Mouse (Mus musculus) embryonic stem cell, embryonic (primary cell): ENCODE measurements around the gene Arf1.
"Not testable (repeated sequence)": the region's sequence is repeated elsewhere in the genome, so short reads cannot be mapped to it uniquely, and the experiment has no call there.

Experiments used
- CTCF ChIA-PET, 4 experiments: fragments of 300-600 bp in 2 of 4; fragments of 350-600 bp in 2 of 4; sonication (Branson Sonifier 250); formaldehyde crosslinking; loops; one replicate each; lab custom pipeline; 2022; ENCODE audit warnings: inconsistent platforms in 2 of 4; lab: Charles Lee
- POLR2A ChIA-PET, 4 experiments: fragments of 300-600 bp in 2 of 4; fragments of 350-600 bp in 2 of 4; sonication (Branson Sonifier 250); formaldehyde crosslinking; loops; one replicate each; lab custom pipeline; 2022; ENCODE audit warnings: antibody characterized with exemption in 4 of 4, inconsistent platforms in 1 of 4; lab: Charles Lee

Gene Arf1

DNA sequence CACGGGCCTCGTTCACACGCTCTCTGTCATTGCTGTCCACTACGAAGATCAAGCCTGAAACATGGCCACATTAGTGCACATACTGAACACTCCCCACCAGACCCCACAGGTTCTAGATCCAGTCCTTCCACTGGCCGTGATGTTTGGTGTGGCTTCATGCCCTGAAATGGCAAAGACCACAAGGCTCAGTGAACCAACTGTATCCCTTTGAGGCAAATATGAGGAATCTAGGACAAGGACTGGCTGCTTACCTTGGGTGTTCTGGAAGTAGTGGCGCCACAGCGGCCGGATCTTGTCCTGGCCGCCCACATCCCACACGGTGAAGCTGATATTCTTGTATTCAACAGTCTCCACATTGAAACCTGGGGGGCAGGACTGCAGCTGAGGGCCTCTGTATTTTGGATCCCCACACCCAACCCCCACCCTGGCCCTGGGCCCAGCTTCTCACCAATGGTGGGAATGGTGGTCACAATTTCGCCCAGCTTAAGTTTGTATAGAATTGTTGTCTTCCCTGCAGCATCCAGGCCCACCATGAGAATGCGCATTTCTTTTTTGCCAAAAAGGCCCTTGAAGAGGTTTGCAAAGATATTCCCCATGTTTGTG, 15.1 kb downstream of the Arf1 start:
- CTCF ChIA-PET = interaction anchor here in 1 of 4 experiments (0.7 kb wide), 1 partner anchor 911 kb away, joined by 3 read pairs; no protein-coding TSS in a partner anchor
- POLR2A ChIA-PET = interaction anchor here (0.6 to 15.8 kb wide), 6 partner anchors 9 to 13 kb away, joined by 3 to 233 read pairs (median 4); partner anchors contain the start of gene Mrpl55 (in 1 of the 4)

DNA sequence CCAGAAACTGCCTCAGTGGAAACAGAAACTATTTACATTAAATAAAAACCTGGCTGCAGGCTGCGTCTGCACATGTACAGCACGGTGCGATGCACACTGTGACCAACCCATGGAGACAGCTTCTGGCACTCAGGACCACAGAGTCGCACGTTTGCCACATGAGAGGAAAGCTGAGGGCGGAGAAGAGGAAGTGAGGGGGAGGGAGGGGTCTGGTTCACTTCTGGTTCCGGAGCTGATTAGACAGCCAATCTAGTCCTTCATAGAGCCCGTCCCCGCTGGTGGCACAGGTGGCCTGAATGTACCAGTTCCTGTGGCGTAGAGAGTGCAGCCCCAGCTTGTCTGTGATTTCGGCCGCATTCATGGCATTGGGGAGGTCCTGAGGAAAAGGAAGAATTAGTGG, 15.8 kb downstream of the Arf1 start:
- CTCF ChIA-PET = interaction anchor here in 1 of 4 experiments (0.7 kb wide), 1 partner anchor 911 kb away, joined by 3 read pairs; no protein-coding TSS in a partner anchor
- POLR2A ChIA-PET = interaction anchor here in 3 of 4 experiments (1.1 to 15.8 kb wide), 4 partner anchors 9 to 14 kb away, joined by 3 to 233 read pairs (median 12); partner anchors contain the start of gene Mrpl55 (in 1 of the 3)

DNA sequence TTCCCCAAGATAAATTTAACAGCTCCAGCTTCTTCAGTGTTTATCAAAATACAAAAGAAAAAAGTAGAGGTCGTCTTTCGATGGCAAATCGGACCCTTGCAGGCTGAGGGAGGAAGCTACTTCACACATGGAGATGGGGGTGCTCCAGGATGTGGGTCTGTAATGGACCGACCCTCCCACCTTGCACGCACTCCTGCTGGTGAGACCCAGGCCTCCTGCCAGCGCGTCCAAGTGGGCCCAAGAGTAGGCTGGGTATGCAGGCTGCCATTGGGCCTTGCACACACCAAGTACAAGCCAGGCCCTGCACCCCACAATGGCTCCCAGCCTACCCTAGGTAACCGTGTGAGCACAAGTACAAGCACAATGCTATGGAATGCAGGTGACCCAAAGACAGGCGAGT, 16.5 kb downstream of the Arf1 start:
- CTCF ChIA-PET = not testable (repeated sequence)
- POLR2A ChIA-PET = interaction anchor here in 2 of 4 experiments (2.4 to 15.8 kb wide), 2 partner anchors 7 to 10 kb away, joined by 7 to 233 read pairs; no protein-coding TSS in a partner anchor

DNA sequence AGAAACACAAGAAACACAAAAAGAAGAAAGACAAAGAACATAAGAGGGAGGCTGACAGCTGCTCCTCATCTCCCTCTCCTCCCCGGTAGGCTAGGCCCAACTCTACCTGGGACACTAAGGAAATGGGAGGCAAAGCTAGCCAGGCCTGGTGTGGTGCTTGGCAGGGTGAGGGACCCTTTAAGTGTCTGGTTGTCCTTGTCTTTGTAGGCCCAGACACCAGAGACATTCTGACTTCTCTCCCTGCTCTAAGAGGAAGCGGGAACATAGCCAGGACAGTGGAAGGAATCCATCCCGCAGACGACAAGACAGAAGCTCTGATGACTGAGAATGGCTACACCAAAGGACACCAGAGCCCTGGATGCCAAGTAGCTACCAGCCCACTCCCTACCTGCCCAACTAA, 18.1 kb downstream of the Arf1 start:
- CTCF ChIA-PET = interaction anchor here in 3 of 4 experiments (0.6 to 1.9 kb wide), 9 partner anchors 9 to 273 kb away, joined by 3 to 12 read pairs (median 3); no protein-coding TSS in a partner anchor
- POLR2A ChIA-PET = interaction anchor here in 3 of 4 experiments (0.8 to 15.8 kb wide), 14 partner anchors 8 to 255 kb away, joined by 3 to 233 read pairs (median 6); partner anchors contain the start of genes Arf1 (in 1 of the 3), Hist3h2a (in 1 of the 3), Mrpl55 (in 1 of the 3) and Trim17 (in 1 of the 3)

DNA sequence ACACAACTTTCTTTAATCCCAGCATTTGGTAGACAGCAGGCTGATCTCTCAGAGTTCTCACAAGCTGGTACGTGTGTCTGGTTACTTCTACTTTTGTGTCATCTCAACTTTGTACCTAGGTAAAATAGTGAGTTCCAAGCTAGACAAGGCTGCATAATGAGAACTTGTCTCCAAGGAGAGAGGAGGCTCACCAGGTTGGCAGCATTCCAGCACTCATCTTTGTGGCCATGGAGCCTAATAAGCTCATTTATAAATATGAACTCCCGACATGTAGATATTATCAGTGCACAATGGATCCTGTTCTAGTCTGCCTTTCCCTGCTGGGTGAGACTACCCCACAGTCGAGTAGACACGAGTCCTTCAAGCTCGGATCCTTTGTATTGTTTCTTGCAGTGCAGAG, 18.5 kb downstream of the Arf1 start:
- POLR2A ChIA-PET = interaction anchor here in 3 of 4 experiments (0.8 to 15.8 kb wide), 15 partner anchors 8 to 115 kb away, joined by 3 to 233 read pairs (median 5); partner anchors contain the start of genes Arf1 (in 1 of the 3) and Mrpl55 (in 1 of the 3)

DNA sequence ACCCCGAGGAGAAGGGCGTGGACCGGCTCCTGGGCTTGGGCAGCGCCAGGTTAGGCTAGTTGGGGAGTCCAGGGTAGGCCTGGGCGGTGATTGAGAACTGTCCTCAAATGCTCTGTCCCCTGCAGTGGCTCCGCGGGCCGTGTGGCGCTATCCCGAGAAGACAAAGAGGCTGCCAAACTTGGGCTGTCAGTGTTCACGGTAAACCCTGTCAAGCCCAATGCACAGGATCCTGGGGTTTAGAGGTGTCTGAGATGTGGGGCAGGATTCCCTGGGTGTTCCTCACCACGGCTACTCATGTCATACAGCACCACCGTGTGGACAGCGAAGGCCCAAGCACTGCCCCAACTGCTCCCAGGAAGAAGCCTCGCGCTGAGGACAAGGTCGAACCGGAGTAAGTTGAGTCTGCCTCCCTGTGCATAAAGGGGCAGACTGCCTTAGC, 19.0 kb downstream of the Arf1 start:
- POLR2A ChIA-PET = interaction anchor here (0.6 to 15.8 kb wide), 15 partner anchors 10 to 114 kb away, joined by 3 to 233 read pairs (median 5); partner anchors contain the start of gene Arf1 (in 2 of the 4)

More for the DNA sequence above, 18.5 kb downstream of the Arf1 start:
- CTCF ChIA-PET = interaction anchor here in 3 of 4 experiments (0.6 to 1.9 kb wide), 9 partner anchors 9 to 274 kb away, joined by 3 to 12 read pairs (median 3); no protein-coding TSS in a partner anchor

DNA sequence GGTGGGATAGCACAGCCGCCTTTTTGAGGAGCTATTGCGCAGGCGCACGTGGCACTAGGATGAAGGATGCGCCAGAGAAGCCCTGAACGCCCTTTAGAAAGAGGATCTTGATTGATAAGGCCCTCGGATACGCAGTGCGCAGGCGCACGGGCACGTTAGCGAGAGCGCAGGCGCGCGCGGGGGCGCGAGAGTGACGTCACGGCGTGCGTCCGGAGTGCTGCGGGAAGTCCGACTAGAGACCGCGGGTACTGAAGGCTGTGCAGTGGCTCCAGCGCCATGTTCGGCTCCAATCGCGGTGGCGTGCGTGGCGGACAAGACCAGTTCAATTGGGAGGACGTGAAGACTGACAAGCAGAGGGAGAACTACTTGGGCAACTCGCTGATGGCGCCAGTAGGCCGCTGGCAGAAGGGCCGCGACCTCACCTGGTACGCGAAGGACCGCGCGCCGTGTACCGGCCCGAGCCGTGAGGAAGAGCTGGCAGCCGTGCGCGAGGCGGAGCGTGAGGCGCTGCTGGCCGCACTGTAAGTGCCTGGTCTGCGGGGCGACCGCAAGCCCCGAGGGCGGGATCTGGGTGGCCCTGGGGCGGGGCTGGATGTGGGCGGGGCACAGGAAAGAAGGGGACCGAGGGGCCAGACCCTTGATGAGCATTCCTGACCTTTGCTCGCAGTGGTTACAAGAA, 19.8 kb downstream of the Arf1 start, which contains the start of gene 2310033P09Rik:
TSS of gene 2310033P09Rik (plus strand) at position 169 of the 679 bp plus-strand sequence.
- ChIA-PET CTCF (interaction anchor here in 1 of 4 experiments (1.9 kb wide), 1 partner anchor 10 kb away, joined by 9 read pairs; no protein-coding TSS in a partner anchor), POLR2A (interaction anchor here (0.6 to 15.8 kb wide), 19 partner anchors 11 to 219 kb away, joined by 3 to 233 read pairs (median 4); partner anchors contain the start of gene Arf1 (in 2 of the 4))

More for the DNA sequence above, 19.0 kb downstream of the Arf1 start:
- CTCF ChIA-PET = interaction anchor here in 3 of 4 experiments (0.6 to 1.9 kb wide), 6 partner anchors 10 to 1206 kb away, joined by 3 to 12 read pairs (median 4); no protein-coding TSS in a partner anchor

DNA sequence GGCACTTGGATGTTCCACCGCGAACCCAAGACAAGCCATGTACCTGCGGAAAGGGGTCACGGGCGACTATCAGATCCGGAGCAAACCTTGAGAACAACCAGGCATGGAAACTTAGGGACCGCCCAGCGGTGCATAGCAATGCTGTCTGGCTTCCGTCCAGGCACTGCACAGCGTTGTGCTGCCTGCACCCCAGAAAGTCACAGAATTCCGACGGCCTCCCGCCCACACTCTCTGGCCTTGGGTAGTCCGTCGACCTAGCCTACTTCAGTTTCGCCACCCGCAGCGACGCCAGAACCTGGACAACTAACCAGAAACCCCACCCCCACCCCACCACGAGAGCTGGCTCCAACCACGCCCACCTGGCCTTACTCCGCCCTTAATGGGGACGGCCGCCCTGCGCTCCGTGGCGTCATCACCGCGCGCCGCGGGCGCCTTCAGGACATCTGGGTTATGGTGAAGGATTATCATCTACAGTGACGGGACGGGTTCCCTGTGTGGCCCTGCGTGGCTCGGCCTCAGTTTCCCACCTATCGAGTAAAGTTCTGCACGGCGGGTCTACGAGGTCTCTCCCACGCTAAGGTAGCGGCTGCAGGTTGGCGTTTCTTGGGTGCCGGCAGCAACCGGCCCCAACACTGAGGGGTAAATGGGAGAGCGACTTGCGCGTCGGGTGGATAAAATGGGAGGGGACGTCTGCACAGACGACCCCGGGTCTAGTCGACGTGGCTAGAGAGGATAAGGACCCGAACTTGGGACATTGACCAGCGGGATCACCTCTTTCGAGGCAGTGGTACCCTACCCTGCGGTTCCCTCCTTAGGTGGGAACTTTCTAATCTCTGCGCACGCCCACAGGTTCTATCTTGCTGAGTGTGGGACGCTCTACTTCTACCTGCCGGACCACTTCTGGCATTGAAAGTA, 25.7 kb downstream of the Arf1 start, which contains the start of gene Mrpl55:
TSS of gene Mrpl55 (plus strand) at position 406 of the 915 bp plus-strand sequence.
- CTCF ChIA-PET = interaction anchor here in 3 of 4 experiments (0.6 to 1.3 kb wide), 5 partner anchors 10 to 104 kb away, joined by 3 to 6 read pairs (median 4); partner anchors contain the start of gene Guk1 (in 1 of the 3)
- POLR2A ChIA-PET = interaction anchor here (0.6 to 15.8 kb wide), 33 partner anchors 8 to 1057 kb away, joined by 3 to 233 read pairs (median 4); partner anchors contain the start of genes Iba57 (in 2 of the 4), Arf1 (in 1 of the 4), Guk1 (in 1 of the 4) and Hist3h2a (in 1 of the 4)

DNA sequence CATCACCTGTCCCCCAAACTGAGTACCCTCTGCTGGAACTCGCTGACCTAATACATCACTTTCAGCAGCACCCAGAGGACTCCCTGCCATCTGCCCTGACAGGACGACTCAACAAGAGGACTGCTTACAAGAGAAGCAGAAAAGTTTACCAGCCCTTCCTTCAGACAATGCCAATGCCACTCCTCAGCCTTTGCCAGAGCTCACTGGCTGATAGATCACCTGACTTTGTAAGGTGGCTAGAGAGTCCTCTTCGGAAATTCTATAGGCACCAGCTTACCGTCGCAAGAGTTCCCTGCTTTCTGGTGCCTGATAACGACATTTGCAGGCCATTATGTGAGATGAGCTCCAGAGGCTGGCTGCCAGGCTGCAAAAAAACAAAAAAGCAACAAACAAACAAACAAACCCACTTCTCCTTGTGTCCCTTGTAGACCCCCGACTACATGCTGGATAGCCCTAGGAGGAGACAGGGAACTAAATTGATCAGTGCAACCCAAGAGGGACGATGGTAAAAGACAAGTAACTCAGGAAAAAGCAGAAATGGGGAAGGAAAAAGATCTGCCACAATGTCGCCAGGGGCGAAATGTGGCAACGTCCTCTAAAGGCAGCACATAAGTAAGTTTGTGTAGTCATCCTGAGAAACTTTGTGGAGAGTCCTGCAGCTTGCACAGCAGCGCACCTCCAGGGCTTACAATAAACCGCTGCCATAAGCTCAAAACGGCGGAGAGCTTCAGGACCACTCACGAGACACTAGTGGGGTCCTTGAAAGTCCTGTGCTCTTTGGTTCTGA, 26.7 kb downstream of the Arf1 start:
- POLR2A ChIA-PET = interaction anchor here (0.5 to 15.8 kb wide), 34 partner anchors 8 to 1498 kb away, joined by 3 to 233 read pairs (median 4); partner anchors contain the start of genes Iba57 (in 2 of the 4), Arf1 (in 1 of the 4), Guk1 (in 1 of the 4) and Hist3h2a (in 1 of the 4)

DNA sequence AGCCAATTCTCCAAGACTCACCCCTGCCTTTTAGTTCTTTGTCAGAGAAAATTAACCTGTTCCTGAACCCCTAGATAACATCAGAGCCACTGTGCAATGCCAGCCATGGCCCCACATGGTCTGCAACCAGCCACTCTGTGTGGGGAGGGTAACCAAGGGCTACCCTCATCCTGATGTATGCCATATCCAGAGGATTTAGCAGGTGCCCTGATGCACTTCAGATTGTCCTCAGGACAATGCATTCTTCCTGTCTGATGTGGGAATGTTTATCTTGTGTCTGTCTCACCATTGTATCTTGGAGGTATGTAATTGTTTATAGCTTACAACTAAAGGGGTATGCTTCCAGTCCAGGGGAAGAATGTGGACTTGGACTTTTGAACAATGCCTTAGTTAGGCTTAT, 31.8 kb downstream of the Arf1 start:
- CTCF ChIA-PET = interaction anchor here in 1 of 4 experiments (1.0 kb wide), 1 partner anchor 101 kb away, joined by 3 read pairs; no protein-coding TSS in a partner anchor
- POLR2A ChIA-PET = interaction anchor here in 1 of 4 experiments (0.7 kb wide), 1 partner anchor 16 kb away, joined by 3 read pairs; no protein-coding TSS in a partner anchor

More for the DNA sequence above, 26.7 kb downstream of the Arf1 start:
- CTCF ChIA-PET = interaction anchor here in 3 of 4 experiments (0.8 to 1.3 kb wide), 4 partner anchors 9 to 103 kb away, joined by 3 to 6 read pairs (median 4); partner anchors contain the start of gene Guk1 (in 1 of the 3)

DNA sequence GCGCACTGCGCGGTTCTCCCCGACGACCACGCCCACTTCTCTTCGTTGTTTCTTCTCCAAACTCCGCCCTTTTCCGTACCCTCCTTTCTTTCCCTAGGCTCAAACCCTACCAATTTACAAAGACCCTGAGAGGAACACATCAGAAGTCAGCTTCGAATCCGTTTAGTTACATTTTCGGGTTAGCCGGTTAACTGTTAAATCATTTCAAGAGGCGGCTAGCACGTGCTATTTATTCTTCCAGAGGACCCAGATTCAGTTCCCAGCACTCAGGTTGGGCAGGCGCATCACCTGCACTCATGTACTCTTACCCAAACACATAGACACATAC, 36.0 kb downstream of the Arf1 start, which contains the start of gene Guk1:
TSS of gene Guk1 (minus strand) at position 154 of the 328 bp plus-strand sequence.
- CTCF ChIA-PET = interaction anchor here in 1 of 4 experiments (1.6 kb wide), 1 partner anchor 10 kb away, joined by 5 read pairs; the partner anchor contains the start of gene Mrpl55
- POLR2A ChIA-PET = interaction anchor here in 1 of 4 experiments (0.7 to 3.2 kb wide), 2 partner anchors 10 to 57 kb away, joined by 5 to 13 read pairs; partner anchors contain the start of gene Mrpl55

DNA sequence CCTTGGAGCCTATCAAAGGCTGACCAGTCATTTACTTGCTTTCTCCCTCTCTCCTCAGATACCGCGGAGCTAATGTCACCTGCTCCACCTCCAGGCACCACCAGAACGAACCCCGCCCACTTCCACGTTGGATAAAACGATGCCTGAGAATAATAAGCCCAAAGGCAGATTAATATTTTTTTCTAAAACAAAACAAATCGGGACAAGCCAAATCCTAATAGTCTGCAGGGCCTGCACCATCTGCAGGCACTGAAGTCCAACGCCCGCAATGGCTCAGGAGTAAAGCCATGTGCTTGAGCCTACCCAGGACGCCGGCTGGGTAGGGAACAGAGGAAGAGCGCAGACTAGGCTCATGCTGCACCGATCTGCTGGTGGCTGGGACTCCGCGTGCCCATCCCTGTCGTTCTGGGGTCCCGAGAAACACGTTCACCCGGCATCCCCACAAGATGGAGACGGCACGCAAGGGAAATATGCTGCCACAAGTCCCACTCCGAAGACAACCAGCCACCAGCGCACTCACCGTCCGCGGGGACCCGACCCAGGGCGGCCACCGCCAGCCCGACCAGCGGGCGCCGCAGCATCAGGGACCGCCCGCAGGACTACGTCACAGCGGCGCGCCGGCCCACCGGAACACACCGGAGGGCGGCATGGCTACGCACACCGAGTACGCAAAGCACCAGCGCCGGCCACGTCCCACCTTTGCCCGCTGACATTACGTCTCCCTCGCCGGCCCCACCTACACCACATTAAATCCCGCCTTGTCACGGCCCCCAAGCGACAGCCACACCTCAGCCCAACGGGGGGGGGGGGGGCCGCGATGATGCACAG, 36.6 kb downstream of the Arf1 start:
- ChIA-PET POLR2A (interaction anchor here in 2 of 4 experiments (0.7 to 3.2 kb wide), 8 partner anchors 9 to 58 kb away, joined by 3 to 13 read pairs (median 3); partner anchors contain the start of gene Mrpl55 (in 1 of the 2)), CTCF (interaction anchor here in 2 of 4 experiments (0.6 to 1.6 kb wide), 2 partner anchors 10 to 97 kb away, joined by 4 to 5 read pairs; partner anchors contain the start of gene Mrpl55 (in 1 of the 2))

DNA sequence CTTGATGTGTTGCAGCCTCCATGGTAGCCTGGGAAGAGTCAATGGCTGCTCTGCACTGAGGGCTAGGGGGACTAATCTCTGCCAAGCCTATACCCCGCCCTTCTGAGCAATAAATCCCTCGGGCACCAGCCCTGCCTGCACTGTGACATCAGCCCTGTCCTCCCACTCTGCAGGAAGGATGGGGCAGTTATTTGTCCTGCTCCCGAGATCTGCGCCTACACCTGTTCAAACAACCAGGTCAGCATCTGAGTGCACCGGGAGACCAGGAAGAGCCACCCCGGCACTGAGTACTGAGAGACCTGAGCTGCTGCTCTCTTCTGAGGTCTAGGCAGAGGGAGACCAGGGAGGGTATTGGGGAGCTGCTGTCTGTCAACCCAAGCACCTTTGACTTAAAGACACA, 40.4 kb downstream of the Arf1 start:
- ChIA-PET POLR2A (interaction anchor here in 2 of 4 experiments (1.0 to 2.7 kb wide), 6 partner anchors 11 to 89 kb away, joined by 3 to 8 read pairs (median 6); partner anchors contain the start of gene Iba57 (in 1 of the 2)), CTCF (interaction anchor here in 2 of 4 experiments (0.6 to 1.6 kb wide), 2 partner anchors 12 to 94 kb away, joined by 4 to 11 read pairs; no protein-coding TSS in a partner anchor)

DNA sequence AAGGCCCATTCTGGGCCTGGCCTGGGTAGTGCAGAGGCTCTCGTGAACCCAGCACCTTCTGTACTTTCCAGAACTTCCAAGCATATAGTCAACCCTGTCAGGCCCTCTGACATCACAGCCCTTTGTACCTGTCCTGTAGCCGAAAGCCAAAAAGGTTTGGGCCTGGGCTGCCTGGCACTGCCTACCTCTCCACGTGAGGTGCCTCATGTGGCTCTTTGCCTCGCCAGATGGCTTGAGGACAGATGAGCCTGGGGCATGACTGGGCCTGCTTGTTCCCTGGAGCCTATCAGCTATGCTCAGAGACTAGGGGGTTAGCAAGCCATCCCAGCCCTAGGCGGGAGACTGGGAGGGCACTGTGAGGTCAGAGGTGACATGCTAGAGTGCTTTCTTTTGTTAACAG, 42.6 kb downstream of the Arf1 start:
- ChIA-PET POLR2A (interaction anchor here in 3 of 4 experiments (0.5 to 2.7 kb wide), 6 partner anchors 9 to 42 kb away, joined by 3 to 7 read pairs (median 4); partner anchors contain the start of gene Iba57 (in 1 of the 3)), CTCF (interaction anchor here in 2 of 4 experiments (0.7 to 2.9 kb wide), 4 partner anchors 12 to 34 kb away, joined by 3 to 25 read pairs (median 4); no protein-coding TSS in a partner anchor)
